Mouse (Mus musculus) liver, adult (tissue): ENCODE results near the gene H2-Ob.

Experiments
- GATA4 ChIP-seq: IDR thresholded peaks from 2 replicates; pipeline ENCODE4 v1.6.1; 2014; ENCODE audit warnings: mild to moderate bottlenecking, low read length; ENCODE audit not compliant: insufficient replicate concordance

The H2-Ob gene

DNA sequence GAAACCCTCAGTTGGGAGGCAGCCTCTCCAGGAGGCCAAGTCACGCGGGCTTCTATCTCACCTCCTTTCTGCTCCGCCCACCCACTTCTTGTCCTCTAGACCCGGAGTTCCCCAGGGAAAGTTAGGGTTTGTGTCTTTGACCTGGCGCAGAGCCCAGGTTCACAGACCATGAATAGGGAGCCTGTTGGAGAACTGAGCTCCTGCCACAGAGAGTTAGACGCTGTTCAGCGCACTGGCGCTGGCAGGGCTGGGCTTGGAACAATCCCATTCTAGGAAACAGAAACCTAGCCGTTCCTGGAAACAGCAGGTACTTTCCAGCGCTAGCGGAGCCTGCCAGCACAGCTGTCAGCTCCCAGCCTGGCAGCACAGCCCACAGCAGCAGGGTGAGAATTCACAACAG lies 20.0 kb upstream of the H2-Ob start:
- no peak for TF ChIP-seq GATA4

DNA sequence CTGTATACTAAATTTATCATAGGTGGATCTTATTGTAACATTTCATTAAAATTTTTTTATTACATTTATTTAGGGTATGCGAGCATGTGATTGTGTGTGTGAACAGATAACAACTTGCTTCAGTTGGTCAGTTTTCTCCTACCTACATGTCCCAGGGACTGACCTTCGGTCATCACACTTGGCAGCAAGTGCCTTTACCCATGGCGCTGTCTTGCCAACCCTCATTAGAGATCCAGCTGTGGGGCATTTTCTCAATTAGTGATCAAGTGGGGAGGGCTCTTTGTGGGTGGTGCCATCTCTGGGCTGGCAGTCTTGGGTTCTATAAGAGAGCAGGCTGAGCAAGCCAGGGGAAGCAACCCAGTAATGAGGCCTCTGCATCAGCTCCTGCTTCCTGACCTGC lies 13.9 kb upstream of the H2-Ob start:
- no peak for TF ChIP-seq GATA4

DNA sequence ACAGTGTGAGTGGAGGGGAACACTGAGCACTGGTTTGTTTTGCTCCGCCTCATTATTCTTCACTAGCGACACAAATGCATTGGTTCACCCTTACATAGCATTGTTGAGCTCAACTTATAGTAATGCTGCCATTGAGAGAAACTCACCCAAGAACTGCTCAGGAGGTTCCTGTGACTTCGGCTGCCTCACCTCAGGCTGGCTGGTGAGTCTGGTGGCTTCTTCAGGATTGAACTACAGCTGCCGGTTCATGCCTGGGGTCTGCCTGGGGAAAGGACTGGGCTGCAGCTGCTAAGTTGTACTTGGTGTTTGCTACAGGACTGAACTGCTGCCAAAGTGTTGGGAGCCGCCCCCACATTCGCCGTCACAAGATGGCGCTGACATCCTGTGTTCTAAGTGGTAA lies 13.3 kb upstream of the H2-Ob start:
- TF ChIP-seq GATA4: no peak

DNA sequence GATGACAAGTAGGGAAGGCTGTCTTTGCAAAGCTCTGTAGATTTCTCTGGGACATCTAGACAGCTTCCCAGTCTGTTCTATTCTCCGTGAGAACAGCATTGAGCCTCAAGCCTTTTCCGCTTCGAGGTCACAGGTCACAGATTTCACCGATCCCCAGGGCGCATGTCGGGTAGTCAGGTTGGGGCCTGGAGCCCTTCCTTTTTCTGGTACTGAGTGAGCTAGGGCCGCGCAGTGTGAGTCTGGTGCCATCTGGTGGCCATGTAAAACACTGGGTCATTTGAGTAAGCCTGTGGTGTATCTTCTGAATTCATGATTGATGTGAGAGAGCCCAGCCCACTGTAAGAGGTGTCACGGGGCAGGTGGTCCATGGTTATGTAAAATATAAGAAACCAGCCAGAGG lies 3.8 kb upstream of the H2-Ob start:
- TF ChIP-seq GATA4: no peak

DNA sequence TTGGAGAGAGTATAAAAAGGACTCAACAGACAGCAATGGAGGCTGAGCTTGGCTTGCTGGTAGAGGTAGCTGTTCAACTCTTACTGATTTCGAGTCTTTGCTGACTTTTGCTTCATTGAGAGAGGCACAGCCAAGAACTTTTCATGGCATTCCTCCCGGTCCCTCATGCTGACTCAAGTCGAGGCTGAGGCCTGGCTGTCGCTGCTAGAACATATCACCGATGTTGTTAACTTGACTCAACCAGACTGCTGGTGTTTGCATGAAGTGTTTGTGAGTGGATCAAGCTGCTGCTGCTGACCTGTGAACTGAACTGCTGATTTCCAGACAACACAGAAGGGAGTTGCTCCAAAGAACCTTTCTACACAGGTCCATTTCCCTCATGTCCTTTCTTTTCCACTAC lies 2.0 kb upstream of the H2-Ob start:
- TF ChIP-seq GATA4: no peak

DNA sequence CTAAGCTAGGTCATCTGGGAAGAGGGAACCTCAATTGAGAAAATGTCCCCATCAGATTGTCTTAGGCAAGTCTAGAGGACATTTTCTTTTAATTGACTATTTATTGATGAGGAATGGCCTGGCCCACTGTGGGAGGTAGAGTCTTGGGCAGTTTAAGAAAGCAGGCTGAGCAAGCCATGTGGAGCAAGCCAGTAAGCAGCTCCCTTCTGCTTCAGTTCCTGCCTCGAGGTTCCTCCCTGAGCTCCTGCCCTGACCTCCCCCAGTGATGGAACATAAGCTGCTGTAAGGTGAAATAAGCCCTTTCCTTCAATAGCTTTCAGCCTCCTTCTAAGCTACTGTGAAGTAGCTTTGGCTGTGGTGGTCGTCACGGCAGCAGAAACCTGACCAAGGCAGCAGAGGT lies 962 bp upstream of the H2-Ob start:
- TF ChIP-seq GATA4: no peak

DNA sequence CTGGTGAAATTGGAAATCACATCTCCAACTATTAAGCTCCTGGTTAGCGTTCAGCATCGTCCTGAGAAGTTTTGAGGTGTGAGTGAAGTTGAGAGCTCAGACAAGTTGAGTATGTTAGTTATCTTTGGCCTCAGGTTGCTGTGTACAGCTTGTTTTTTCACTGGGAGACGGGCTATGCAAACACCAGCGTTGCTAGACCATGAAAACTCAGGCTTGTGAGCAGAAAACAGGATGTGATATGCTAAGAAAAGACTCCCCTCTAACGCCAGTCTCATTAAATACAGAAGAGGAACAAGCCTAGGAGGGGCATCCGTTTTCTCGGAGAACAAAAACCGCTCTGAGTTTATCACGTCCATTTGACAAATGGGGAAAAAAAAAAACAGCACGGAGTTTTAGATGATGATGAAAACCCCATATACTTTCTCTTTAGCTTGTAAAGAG lies 918 bp downstream of the H2-Ob start:
- no peak for TF ChIP-seq GATA4

DNA sequence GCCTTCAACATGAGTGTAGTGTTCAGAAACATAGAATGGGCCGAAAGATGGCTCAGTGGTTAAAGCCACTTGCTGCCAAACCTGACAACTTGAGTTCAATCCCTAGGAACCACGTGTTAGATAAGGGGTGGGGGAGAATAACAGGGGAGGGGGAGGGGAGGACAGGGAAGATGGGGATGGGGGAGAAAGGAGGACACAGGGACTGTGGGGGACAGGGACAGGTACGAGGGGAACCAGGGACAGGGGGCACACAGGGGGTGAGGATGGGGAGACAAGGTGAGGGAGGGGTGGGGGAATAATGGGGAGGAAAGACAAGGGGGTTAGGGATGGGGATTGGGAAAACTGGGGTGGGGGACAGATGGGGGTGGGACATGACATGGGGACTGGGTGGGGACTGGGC lies 1.7 kb downstream of the H2-Ob start:
- no peak for TF ChIP-seq GATA4

DNA sequence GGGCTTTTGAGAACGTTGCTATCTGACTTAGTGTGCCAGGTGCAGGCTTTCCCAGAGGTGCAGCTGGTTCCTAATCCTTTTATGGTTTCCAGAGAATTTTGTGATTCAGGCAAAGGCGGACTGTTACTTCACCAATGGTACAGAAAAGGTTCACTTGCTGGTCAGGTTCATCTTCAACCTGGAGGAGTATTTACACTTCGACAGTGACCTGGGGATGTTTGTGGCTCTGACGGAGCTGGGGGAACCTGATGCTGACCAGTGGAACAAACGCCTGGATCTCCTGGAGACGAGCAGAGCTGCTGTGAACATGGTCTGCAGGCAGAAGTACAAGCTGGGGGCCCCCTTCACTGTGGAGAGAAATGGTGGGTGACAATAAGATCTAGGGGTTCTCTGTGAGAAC lies 2.2 kb downstream of the H2-Ob start:
- no peak for TF ChIP-seq GATA4

DNA sequence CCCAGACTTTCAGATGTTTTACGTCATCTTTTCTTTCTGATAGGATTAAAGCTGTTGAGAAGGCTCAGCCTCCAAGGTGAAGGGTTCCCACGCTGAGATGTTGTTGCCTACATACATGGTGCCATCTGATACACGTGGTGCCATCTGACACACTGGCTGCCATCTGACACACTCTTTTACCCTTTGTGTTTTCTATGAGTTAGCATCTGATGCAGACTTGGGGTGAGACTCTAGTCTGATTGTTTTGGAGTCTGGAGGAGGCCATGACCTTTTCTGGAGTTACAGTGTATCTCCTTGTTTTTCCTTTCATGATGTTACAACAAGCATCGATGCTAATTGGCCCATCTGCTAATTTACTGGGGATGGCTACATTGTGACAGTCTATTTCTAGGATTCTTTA lies 6.0 kb downstream of the H2-Ob start:
- no peak for TF ChIP-seq GATA4

DNA sequence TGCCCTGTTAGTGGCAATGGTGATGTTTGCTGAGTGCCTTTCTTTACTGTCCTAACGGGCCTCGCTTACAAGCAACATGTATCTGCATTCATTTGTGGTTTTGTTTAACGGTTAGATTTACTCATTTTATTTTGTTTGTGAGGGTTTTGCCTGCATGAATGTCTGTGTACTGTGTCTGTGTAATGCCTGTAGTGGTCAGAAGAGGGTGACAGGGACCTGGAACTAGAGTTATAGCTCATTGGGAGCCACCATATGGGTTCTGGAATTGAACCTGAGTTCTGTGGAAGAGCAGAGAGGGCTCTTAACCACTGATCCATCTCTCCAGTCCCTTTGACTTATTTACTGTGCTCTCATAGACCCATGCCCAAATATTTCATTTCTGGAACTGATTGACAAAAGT lies 8.3 kb downstream of the H2-Ob start:
- TF ChIP-seq GATA4: no peak

DNA sequence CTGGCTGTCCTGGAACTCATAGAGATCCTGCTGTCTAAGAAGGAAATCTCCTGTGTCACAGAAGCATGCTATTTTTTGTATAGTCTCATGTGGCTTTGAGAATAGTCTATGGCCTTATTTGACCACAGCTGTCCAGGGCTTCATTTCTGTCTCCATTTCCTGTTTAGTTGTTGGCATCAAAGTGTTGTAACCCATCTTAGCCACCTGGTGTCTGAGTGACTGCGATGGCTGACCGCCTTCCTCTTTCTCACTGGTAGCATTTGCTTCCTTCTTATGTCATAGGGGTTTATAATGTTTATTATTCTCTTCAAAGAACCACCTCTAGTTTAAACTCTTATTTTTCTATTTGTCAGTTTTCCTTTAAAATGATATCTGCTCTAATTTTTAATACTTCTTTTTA lies 10.1 kb downstream of the H2-Ob start:
- no peak for TF ChIP-seq GATA4

DNA sequence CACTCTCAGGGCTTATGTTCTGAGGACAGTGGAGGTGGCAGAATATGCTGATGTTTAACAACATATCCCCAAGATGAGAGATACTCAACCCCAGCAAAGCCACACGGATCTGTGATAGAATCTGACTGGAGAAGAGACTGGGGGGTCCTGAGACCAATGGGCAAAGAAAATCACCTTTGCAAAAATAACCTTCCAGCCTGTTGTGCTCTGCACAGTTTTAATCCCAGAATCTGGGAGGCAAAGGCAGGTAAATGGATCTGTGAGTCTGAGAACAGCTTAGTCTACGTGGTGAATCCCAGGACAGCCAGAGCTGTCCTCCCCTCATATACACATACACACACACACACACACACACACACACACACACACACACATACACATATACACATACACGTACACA lies 10.7 kb downstream of the H2-Ob start:
- no peak for TF ChIP-seq GATA4

DNA sequence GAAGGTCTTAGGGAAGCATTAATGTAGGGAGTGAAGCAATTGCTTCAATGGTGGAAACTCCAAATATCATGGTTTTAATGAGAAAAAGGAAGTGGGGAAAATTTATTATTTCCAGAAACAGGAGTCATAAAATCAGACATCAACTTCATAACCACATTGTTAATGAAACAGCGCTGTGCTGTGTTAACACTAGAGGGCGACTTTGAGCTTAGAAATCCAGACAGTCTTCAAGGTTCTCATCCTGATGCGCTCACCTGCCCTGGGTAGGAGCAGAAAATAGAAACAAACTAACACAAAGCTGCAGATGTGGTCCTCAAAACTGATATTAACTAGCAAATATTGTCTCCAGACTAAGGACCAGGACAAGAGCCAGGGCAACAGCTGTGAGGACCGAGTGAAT lies 11.2 kb downstream of the H2-Ob start:
- no peak for TF ChIP-seq GATA4

DNA sequence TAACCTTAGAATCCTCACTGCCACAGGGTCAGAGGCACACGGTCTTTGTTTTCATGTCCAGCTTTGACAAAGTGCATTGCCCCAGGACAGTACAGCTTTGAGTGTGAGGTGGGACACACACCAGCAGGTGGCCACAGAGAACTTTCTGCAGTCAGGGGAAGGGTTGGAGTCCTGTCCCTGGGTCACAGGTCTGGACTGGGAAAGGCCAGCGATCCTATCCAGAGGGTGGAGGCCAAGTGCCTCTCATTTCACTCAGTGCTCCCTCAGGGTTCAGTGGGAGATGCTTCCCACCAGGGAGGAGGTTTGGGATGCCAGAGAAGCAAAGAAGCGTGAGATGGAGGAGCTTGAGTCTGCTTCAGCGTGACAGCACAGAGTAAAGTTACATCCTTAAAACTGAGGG lies 13.0 kb downstream of the H2-Ob start:
- no peak for TF ChIP-seq GATA4

DNA sequence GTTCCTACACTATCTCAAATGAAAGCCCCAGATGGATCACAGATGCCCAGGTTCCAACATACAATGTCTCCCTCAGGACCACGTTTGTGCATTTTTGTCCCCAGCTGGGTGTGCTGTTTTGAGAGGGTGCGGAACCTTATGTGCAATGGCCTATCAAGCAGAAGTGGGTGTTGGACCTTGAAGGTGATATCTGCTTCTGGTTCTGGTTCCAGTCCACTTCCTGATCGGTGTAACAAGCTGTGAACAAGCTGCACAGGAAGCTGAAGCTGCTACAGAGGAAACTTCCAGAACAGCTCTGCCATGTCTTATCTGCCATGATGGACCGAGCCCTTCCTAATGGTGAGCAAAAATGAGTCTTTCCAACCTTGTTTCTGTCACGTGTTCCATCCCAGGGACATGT lies 17.8 kb downstream of the H2-Ob start:
- no peak for TF ChIP-seq GATA4

DNA sequence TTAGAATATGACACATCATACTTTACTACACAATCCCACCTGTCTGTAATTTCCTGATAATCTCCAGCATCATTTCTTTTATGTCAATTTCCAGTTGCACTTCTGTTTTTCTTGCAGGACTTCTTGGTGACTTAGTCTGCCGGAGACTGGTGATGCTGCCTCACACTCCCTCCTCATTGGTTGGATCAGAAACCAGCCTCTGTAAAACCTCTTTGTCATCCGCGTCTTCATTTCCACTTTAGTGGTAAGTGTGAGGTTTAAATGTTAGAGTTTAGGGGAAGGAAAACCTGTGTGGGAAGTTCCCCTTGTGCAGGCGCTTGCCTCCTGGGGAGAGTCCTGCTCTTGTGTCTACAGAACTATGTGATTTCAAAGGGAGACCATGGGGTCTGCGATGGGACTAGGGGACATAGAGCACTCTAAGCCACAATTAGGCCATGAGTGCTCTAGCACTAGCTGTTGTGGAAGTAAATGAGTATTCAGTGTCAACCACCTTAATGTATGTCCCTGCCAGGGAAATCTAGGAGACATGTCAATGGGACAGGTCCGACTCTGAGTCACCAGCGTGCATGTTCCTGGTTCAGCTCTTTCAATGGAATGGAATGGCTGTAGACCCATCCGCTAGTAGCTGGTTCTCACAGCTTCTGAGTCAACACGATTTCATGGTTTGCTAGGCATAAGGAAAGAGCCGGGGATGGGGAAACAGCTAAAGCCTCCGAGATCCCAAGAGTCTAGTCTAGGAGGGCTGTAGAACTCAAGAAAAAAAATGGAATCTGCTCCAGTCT lies 19.1 kb downstream of the H2-Ob start, which contains the start of gene H2-Ab1:
Gene H2-Ab1, plus strand, starts transcription at position 96 of the 782 bp plus-strand sequence.
- TF ChIP-seq GATA4: no peak
